Mouse (Mus musculus) kidney, postnatal 0 days (tissue): ENCODE measurements around the gene Clint1. TPM values are rescaled to one million over a fixed set of nuclear protein-coding genes. Genes with fewer than 3 reads are reported as not detected.

Source experiments
- ATAC-seq: fragments of 200-750 bp; cut with Nextera tagmentation; replicated peaks from 2 replicates; pipeline ENCODE4 v1.8.0; 2017; ENCODE audit warnings: low read depth, moderate number of reproducible peaks, moderate TSS enrichment, moderate library complexity; ENCODE audit not compliant: low FRiP score
- DNase-seq: peaks from one replicate; pipeline ENCODE4 v3.0.0-alpha.2; 2016; ENCODE audit warnings: low spot score
- H3K27ac ChIP-seq: fragments of 300-500 bp; sonication (generic); 2 replicates; pipeline ENCODE4 v1.5.1; 2014; ENCODE audit warnings: mild to moderate bottlenecking
- H3K27me3 ChIP-seq: fragments of 300-500 bp; sonication (generic); 2 replicates; pipeline ENCODE4 v1.6.1; 2014; ENCODE audit warnings: low read length, mixed read lengths; ENCODE audit not compliant: insufficient read depth
- H3K36me3 ChIP-seq: fragments of 300-500 bp; sonication (generic); 2 replicates; pipeline ENCODE4 v1.6.1; 2014; ENCODE audit warnings: low read length, mixed read lengths; ENCODE audit not compliant: insufficient read depth
- H3K4me1 ChIP-seq: fragments of 300-500 bp; sonication (generic); replicated peaks from 2 replicates; pipeline ENCODE4 v1.6.1; 2014; ENCODE audit warnings: antibody characterized with exemption, low read length, mixed read lengths; ENCODE audit not compliant: insufficient read depth
- H3K4me2 ChIP-seq: fragments of 300-500 bp; sonication (generic); 2 replicates; pipeline ENCODE4 v1.6.1; 2014; ENCODE audit warnings: mild to moderate bottlenecking, low read length, moderate library complexity, mixed read lengths
- H3K4me3 ChIP-seq: fragments of 300-500 bp; sonication (generic); replicated peaks from 2 replicates; pipeline ENCODE4 v1.5.1; 2014; ENCODE audit warnings: low read depth, low read length
- H3K9ac ChIP-seq: fragments of 300-500 bp; sonication (generic); 2 replicates; pipeline ENCODE4 v1.6.1; 2014; ENCODE audit warnings: low read depth, low read length
- H3K9me3 ChIP-seq: fragments of 300-500 bp; sonication (generic); replicated peaks from 2 replicates; pipeline ENCODE4 v1.6.1; 2016; ENCODE audit warnings: low read length, inconsistent platforms, mixed read lengths
- CTCF ChIP-seq: IDR thresholded peaks from 2 replicates; pipeline ENCODE4 v1.5.1; 2016; ENCODE audit warnings: antibody characterized with exemption, low read depth, mild to moderate bottlenecking, moderate library complexity
- WGBS: fragments of 180-500 bp; shearing (Covaris S2); extraction: QIAGEN DNeasy Blood & Tissue Kit; methylation state at CpG from one replicate; pipeline ENCODE4 v1.1.7; 2014; 5-methylcytosine and 5-hydroxymethylcytosine counted together
- polyA plus RNA-seq: library from polyadenylated mRNA; unstranded; fragments of >200 nt; fragmentation: Nextera tagmentation; extraction: Ambion mirVana; gene quantifications from 2 replicates; pipeline ENCODE4 v1.2.1, GENCODE M21; 2015

The Clint1 gene
- polyA plus RNA-seq, 1 experiment from 2014 or later, result 88.4 TPM

DNA sequence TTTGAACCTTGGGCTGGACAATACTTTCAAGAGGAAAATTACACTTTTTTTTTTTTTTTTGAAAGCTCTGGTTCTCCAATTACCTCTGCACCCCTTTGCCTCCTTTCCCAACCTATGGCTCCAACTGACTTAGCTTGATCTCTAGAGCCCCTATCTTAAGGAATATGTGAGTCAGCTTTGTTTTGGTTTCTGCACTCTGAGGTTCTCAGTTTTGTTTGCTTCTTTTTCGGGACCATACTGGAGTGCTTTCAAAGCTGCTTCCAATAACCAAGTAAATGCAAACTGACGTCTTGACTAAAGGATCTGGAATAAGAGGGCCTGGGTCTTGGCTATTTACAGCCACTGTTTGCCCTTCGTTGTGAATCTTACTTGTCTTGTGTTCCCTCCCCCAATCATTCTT, 1.5 kb upstream of the Clint1 start:
- peaks cover 15% of the 10 kb centered on the region for H3K4me1 ChIP-seq
- H3K4me2 ChIP-seq, result no peak overlapping the region
- no peaks in the 10 kb centered on the region for H3K27me3 ChIP-seq
- H3K4me3 ChIP-seq, result no peak overlapping the region
- TF ChIP-seq CTCF, result no peak
- H3K9me3 ChIP-seq, result no peaks in the 10 kb centered on the region
- DNase-seq, result no peak
- H3K9ac ChIP-seq, result no peak overlapping the region
- no peaks in the 10 kb centered on the region for H3K36me3 ChIP-seq
- 47% methylated on average over 3 of the region's 3 CpGs for WGBS
- no peak for ATAC-seq
- H3K27ac ChIP-seq, result no peak overlapping the region

- TF ChIP-seq CTCF, result no peak
- peaks cover 17% of the 10 kb centered on the region for H3K4me1 ChIP-seq
- WGBS, result 2% methylated on average over 31 of the region's 58 CpGs
- no peaks in the 10 kb centered on the region for H3K9me3 ChIP-seq
- ATAC-seq (peak; percentile 70), DNase-seq (no peak)
- H3K36me3 ChIP-seq, result no peaks in the 10 kb centered on the region
- peak overlapping the region; percentile 96 for H3K9ac ChIP-seq
- peak overlapping the region; percentile 65 for H3K4me2 ChIP-seq
- H3K27ac ChIP-seq, result peak overlapping the region; percentile 81
- peak overlapping the region; percentile 95 for H3K4me3 ChIP-seq
- H3K27me3 ChIP-seq, result no peaks in the 10 kb centered on the region
Observed at GRCm38 (mm10) chr11:45852124-45852994, 508 bp downstream of the Clint1 start.

- no peaks in the 10 kb centered on the region for H3K36me3 ChIP-seq
- peaks cover 17% of the 10 kb centered on the region for H3K4me1 ChIP-seq
- H3K27me3 ChIP-seq, result no peaks in the 10 kb centered on the region
- no peak for TF ChIP-seq CTCF
- H3K4me2 ChIP-seq, result peak overlapping the region; percentile 65
- 0 out of 2 replicates have a peak overlapping the region, but pooled peaks have one; percentile 60 for H3K27ac ChIP-seq
- 22% methylated on average over 6 of the region's 6 CpGs for WGBS
- peak overlapping the region; percentile 43 for H3K9ac ChIP-seq
- DNase-seq (no peak), ATAC-seq (no peak)
- H3K9me3 ChIP-seq, result no peaks in the 10 kb centered on the region
- H3K4me3 ChIP-seq, result peak overlapping the region; percentile 95
Observed at GRCm38 (mm10) chr11:45852995-45853317, 1.1 kb downstream of the Clint1 start.

DNA sequence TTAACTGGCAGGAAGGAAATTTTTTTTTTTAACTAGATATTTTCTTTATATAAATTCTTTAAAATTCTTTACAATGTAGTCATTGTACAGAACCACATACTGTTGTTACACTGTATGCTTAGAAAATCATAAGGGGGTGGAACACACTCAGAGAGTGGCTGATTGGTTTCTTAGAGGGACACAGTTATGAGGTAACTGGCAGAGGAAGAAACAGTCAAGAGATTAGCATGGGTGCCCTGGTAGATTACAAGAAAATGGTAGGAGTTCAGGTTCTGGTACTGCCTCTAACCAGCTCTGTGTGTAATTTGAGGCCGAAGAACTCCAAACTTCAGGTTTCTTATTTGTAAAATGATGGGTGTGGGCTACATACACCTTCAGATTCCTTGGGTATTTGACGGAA, 2.1 kb downstream of the Clint1 start:
- WGBS, result 91% methylated on average over 2 of the region's 2 CpGs
- H3K27me3 ChIP-seq, result no peaks in the 10 kb centered on the region
- H3K27ac ChIP-seq, result no peak overlapping the region
- H3K9me3 ChIP-seq, result no peaks in the 10 kb centered on the region
- H3K4me3 ChIP-seq, result no peak overlapping the region
- TF ChIP-seq CTCF, result no peak
- no peak overlapping the region for H3K9ac ChIP-seq
- H3K36me3 ChIP-seq, result peaks cover 4% of the 10 kb centered on the region; the same call in 1 of the 2 replicates
- peaks cover 17% of the 10 kb centered on the region for H3K4me1 ChIP-seq
- no peak overlapping the region for H3K4me2 ChIP-seq
- ATAC-seq, result no peak
- DNase-seq, result no peak

GRCm38 (mm10) chr11:45854381-45854780, 2.5 kb downstream of the Clint1 start:
- no peak for TF ChIP-seq CTCF
- 73% methylated on average over 7 of the region's 7 CpGs for WGBS
- Histone ChIP-seq H3K36me3 (peaks cover 4% of the 10 kb centered on the region; the same call in 1 of the 2 replicates), H3K9ac (no peak overlapping the region), H3K4me3 (no peak overlapping the region), H3K4me2 (0 out of 2 replicates have a peak overlapping the region, but pooled peaks have one; percentile 21), H3K9me3 (no peaks in the 10 kb centered on the region), H3K27ac (no peak overlapping the region), H3K27me3 (no peaks in the 10 kb centered on the region), H3K4me1 (peaks cover 17% of the 10 kb centered on the region)
- no peak for ATAC-seq
- DNase-seq, result no peak

- H3K4me2 ChIP-seq, result peak overlapping the region; percentile 21
- no peak for DNase-seq
- peaks cover 17% of the 10 kb centered on the region for H3K4me1 ChIP-seq
- H3K4me3 ChIP-seq, result no peak overlapping the region
- 45% methylated on average over 7 of the region's 7 CpGs for WGBS
- H3K27me3 ChIP-seq, result no peaks in the 10 kb centered on the region
- H3K9me3 ChIP-seq, result no peaks in the 10 kb centered on the region
- ATAC-seq, result no peak
- no peak; the same call in 1 of the 2 replicates for TF ChIP-seq CTCF
- H3K9ac ChIP-seq, result no peak overlapping the region
- peaks cover 4% of the 10 kb centered on the region; the same call in 1 of the 2 replicates for H3K36me3 ChIP-seq
- H3K27ac ChIP-seq, result peak overlapping the region; percentile 50
Observed at GRCm38 (mm10) chr11:45855407-45856148, 3.7 kb downstream of the Clint1 start.
